Mouse (Mus musculus): ENCODE results near the gene Ceacam19.

The Ceacam19 gene

DNA sequence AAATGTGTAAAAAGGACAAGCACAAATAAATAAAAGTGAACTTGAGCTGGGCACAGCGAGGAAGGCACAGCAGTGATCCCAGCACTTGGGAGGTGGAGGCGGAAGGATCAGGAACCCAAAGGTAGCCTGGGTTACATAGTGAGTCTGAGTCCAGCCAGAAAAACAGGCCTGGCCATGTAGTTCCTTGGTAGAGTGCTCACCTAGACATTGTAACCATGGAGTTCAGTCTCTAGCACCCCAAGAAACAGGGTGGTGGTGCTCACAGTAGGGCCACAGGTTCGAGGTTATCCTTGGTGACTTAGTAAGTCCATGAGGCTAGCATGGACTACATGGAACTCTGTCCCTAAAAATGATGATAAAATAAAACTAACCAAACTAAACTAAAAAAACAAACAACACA is 46.8 kb downstream of the Ceacam19 start:
- DNase-seq (ENCODE audit: low spot score in 2 of 2) = no peak

DNA sequence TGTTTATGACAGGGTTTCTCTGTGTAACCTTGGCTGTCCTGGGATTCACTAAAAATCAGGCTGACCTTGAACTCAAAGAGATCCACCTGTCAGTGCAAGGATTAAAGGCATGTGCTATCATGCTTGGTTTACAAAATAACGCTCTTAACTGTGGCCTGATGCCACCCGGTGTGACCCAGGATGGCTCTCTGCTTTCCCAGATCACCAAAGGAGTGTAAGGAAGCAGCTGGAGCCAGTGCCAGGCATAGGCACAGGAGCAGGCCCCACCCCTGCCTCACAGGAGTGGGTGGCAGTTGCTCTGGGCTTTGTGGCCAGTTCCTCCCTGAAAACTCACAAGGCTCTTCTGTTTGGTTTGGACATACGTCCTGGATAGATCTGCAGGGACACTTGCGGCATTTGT is 47.4 kb downstream of the Ceacam19 start:
- no peak for DNase-seq (ENCODE audit: low spot score in 2 of 2)

GRCm38 (mm10) chr7:19836843-19837242 is 50.9 kb downstream of the Ceacam19 start:
- DNase-seq (ENCODE audit: low spot score in 2 of 2) = no peak

DNA sequence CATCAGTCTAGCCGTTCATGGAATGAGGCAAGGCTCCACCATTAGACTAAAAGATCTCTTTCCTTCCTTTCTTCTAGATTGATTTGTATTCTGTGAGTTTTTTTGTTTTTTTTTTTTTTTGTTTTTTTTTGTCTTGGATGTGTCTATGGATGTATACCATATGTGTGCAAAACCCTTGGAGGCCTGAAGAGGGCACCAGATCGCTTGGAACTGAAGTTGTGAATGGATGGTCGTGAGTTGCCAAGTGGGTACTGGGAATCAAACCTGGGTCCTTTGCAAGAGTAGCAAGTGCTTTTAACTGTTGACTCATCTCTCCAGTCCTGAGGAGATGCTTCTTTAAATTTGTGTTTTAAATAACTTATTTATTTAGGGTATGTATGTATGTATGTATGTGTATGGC is 53.7 kb downstream of the Ceacam19 start:
- DNase-seq (ENCODE audit: low spot score in 2 of 2) = no peak

DNA sequence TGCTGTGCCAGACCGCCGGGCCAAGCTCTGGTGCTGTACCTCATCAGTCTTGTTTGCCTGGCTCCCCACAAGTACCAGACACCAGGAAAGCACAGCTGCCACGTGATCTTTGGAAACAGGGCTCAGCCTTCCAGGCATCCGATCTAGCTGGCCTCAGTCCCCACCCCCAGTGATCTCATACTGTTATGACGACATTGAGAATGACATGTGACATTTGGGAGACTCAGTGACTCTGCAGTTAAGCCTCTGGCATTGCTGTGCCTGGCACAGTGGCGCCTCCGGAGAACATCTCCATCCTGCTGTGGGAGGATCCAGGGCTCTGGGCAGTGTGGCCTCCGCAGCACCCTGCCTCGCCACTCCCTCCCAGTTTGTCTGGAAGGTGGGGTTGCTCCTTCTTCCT is 55.9 kb downstream of the Ceacam19 start:
- no peak for DNase-seq (ENCODE audit: low spot score in 2 of 2)

DNA sequence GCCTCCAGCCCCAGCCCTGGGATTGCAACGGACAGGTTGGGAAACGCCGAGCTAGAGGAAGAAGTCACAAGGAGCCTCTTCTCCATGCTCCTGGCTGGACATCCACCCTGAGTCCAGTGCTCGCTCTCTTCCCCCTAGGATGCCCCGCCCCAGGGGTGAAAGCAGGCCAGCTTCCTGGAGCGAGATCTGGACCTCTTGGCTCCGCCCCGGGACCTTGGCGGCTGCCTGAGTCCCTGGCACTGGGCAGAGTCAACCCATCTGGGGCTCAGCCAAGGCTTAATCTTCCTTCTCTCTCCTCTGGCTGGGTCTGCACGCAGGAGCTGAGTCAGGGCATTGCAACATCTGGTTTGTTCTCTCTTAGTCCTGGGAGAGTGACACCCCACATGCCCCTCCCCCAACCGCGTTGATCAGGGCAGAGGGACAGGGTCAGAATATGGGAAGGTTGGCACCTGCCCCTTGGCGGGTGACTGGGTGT is 57.0 kb downstream of the Ceacam19 start:
- no peak for DNase-seq (ENCODE audit: low spot score in 2 of 2)

DNA sequence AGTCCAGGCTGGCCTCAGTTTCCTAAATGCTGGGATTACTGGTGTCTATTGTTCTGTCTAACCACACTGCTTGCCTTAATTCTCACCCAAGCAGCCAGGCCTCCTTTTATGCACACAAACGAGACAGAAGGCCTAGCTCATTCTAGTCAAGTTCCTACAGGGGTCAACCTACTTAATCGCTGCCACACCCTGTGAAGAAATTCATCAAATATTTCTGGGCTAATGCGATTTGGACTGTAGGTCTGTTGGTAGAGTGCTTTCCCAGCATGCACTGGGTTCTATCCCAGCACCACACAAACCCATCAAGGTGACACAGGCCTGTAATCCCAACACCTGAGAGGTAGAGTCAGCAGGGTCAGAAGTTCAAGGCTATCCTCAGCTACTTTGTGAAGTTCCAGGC is 58.1 kb downstream of the Ceacam19 start:
- no peak for DNase-seq (ENCODE audit: low spot score in 2 of 2)

DNA sequence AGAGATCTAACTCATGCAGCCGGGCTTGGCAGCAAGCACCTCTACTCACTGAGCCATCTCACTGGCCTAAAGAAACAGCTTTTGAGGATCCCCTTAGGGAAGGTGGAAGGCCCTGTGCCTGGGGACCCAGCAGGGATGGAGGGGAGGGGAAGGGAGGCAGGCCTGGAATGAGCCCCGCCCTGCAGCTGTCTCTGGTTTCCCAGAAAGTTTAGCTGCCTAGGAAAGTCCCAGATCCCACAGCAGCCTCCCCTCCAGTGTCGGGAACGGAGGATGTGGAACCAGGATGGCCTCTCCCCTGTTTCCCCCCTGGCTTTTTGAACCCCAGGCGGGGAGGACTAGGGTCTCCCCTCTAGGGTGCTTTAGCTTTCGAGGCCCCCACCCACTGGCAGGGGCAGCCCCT is 61.0 kb downstream of the Ceacam19 start:
- DNase-seq (ENCODE audit: low spot score in 2 of 2) = no peak

All from frontal cortex, postnatal 25 days (tissue).